In genomic region chr17:27881518-27881917, GRCm38 (mm10) we compare ENCODE assay signal across 8 mouse cellular contexts. TPM values are rescaled to one million over a fixed set of nuclear protein-coding genes. Genes with fewer than 3 reads are reported as not detected.
DNase-seq lines count a peak whose midpoint lies in the region; ATAC-seq and TF ChIP-seq lines count a peak whose summit lies in the region.

No protein-coding gene starts in this region.

- no peaks in the 10 kb centered on the region for H3K4me1 ChIP-seq in kidney, postnatal 0 days (replicated peaks; ENCODE audit: insufficient read depth, low read length)

- ATAC-seq in kidney, postnatal 0 days (replicated peaks; ENCODE audit: low FRiP score, low read depth), result peak; percentile 46; the same call in 1 of the 2 replicates
- no peak for ATAC-seq in CD4-positive, CD25-positive, alpha-beta regulatory T cell, adult 4 months

- WGBS in kidney, postnatal 0 days, result 60% methylated on average over 11 of the region's 11 CpGs

- H3K9ac ChIP-seq in kidney, postnatal 0 days (ENCODE audit: low read depth, low read length), result no peak overlapping the region

- H3K27me3 ChIP-seq in kidney, postnatal 0 days (ENCODE audit: insufficient read depth, low read length), result no peaks in the 10 kb centered on the region

- no peaks in the 10 kb centered on the region for H3K9me3 ChIP-seq in kidney, postnatal 0 days (replicated peaks; ENCODE audit: low read length)

- H3K4me3 ChIP-seq in kidney, postnatal 0 days (replicated peaks; ENCODE audit: low read depth, low read length), result no peak overlapping the region

- intact Hi-C loops in heart, postnatal 25 days (cut with DNase I), result no loop called here

- H3K36me3 ChIP-seq in kidney, postnatal 0 days (ENCODE audit: insufficient read depth, low read length), result peaks cover 54% of the 10 kb centered on the region

- peak; percentile 4 for DNase-seq in heart, adult 8-10 months (ENCODE audit: low spot score)
- DNase-seq in heart, postnatal 25 days (ENCODE audit: low spot score), result no peak
- DNase-seq in urinary bladder, postnatal 14 days (ENCODE audit: low spot score), result peak; percentile 24
- DNase-seq in urinary bladder, postnatal 4 days (ENCODE audit: low spot score in 2 of 2), result no peak
- DNase-seq in kidney, postnatal 0 days (ENCODE audit: low spot score), result peak; percentile 57
- no peak for DNase-seq in left cerebral cortex, adult 11 months (ENCODE audit: low spot score)
- no peak for DNase-seq in layer of hippocampus, adult 18-20 months (ENCODE audit: low spot score in 2 of 2)

- H3K4me2 ChIP-seq in kidney, postnatal 0 days (ENCODE audit: low read length), result no peak overlapping the region

- TF ChIP-seq CTCF in kidney, postnatal 0 days (IDR thresholded peaks at IDR 0.05; ENCODE audit: low read depth), result peak; percentile 62

- no peak overlapping the region for H3K27ac ChIP-seq in kidney, postnatal 0 days

RNA-seq across cellular contexts. Expression of gene Uhrf1bp1, which starts 25.3 kb away (rescaled TPM):
- 10 to 100 TPM; 15.6 to 19.5 (median 17.7) TPM for total RNA-seq in heart, adult 8-10 months (2022)
- total RNA-seq in heart, postnatal 25 days (2021), result 10 to 100 TPM; 14.0 to 14.8 TPM
- 3.4 and 3.6 TPM in 2 replicates for polyA plus RNA-seq in kidney, postnatal 0 days (2015; fragmentation: Nextera tagmentation; extraction: Ambion mirVana)
- polyA plus RNA-seq in CD4-positive, CD25-positive, alpha-beta regulatory T cell, adult 4 months (2017; shearing (Covaris generic)), result 1 to 10 TPM in 1 of 2 experiments, under 1 TPM in 1; 0.65 to 1.3 TPM
- total RNA-seq in layer of hippocampus, adult 18-20 months (2021), result 10 to 100 TPM; 13.7 to 14.5 TPM

RNA-seq across cellular contexts. Expression of gene Anks1, which starts 27.6 kb away (rescaled TPM):
- total RNA-seq in heart, adult 8-10 months (2022), result 10 to 100 TPM; 52.9 to 62.0 (median 57.6) TPM
- total RNA-seq in heart, postnatal 25 days (2021), result 10 to 100 TPM; 56.8 to 61.6 TPM
- polyA plus RNA-seq in kidney, postnatal 0 days (2015; fragmentation: Nextera tagmentation; extraction: Ambion mirVana), result 10.5 and 11.3 TPM in 2 replicates
- 1 to 10 TPM; 3.7 to 4.7 TPM for polyA plus RNA-seq in CD4-positive, CD25-positive, alpha-beta regulatory T cell, adult 4 months (2017; shearing (Covaris generic))
- 10 to 100 TPM; 37.2 to 41.4 TPM for total RNA-seq in layer of hippocampus, adult 18-20 months (2021)

RNA-seq across cellular contexts. Expression of gene Taf11, which starts 28.1 kb away (rescaled TPM):
- 10 to 100 TPM; 22.9 to 24.7 (median 23.4) TPM for total RNA-seq in heart, adult 8-10 months (2022)
- 10 to 100 TPM; 21.3 to 22.5 TPM for total RNA-seq in heart, postnatal 25 days (2021)
- polyA plus RNA-seq in kidney, postnatal 0 days (2015; fragmentation: Nextera tagmentation; extraction: Ambion mirVana), result 55.5 and 58.1 TPM in 2 replicates
- 10 to 100 TPM; 38.2 to 42.3 TPM for polyA plus RNA-seq in CD4-positive, CD25-positive, alpha-beta regulatory T cell, adult 4 months (2017; shearing (Covaris generic))
- total RNA-seq in layer of hippocampus, adult 18-20 months (2021), result 10 to 100 TPM; 38.7 to 41.5 TPM

RNA-seq across cellular contexts. Expression of gene Snrpc, which starts 43.6 kb away (rescaled TPM):
- 10 to 100 TPM; 39.9 to 48.3 (median 47.0) TPM for total RNA-seq in heart, adult 8-10 months (2022)
- 10 to 100 TPM; 59.9 to 60.7 TPM for total RNA-seq in heart, postnatal 25 days (2021)
- 258 and 263 TPM in 2 replicates for polyA plus RNA-seq in kidney, postnatal 0 days (2015; fragmentation: Nextera tagmentation; extraction: Ambion mirVana)
- polyA plus RNA-seq in CD4-positive, CD25-positive, alpha-beta regulatory T cell, adult 4 months (2017; shearing (Covaris generic)), result 10 to 100 TPM; 84.0 to 86.8 TPM
- 10 to 100 TPM; 44.8 to 51.7 TPM for total RNA-seq in layer of hippocampus, adult 18-20 months (2021)

Comparison
In these comparisons a context has a peak if more than half of its experiments do, and no peak if none do; other contexts are left out.
1. DNase-seq: peak in heart, adult 8-10 months (single experiment), urinary bladder, postnatal 14 days (single experiment) and kidney, postnatal 0 days (single experiment); none in heart, postnatal 25 days (single experiment), urinary bladder, postnatal 4 days (0 of 2), left cerebral cortex, adult 11 months (single experiment) and layer of hippocampus, adult 18-20 months (0 of 2).